Mouse (Mus musculus) G1E (cell line): ENCODE measurements around the gene Pdia6.

Experiments
- CTCF ChIP-seq: IDR thresholded peaks from 2 replicates; pipeline ENCODE4 v1.5.1; 2012; ENCODE audit warnings: low read depth, low read length, inconsistent platforms, mixed read lengths
- TAL1 ChIP-seq: conservative IDR thresholded peaks from 2 replicates; pipeline ENCODE4 v1.6.1; 2012; ENCODE audit warnings: low read depth, low read length, inconsistent platforms, mixed read lengths

DNA sequence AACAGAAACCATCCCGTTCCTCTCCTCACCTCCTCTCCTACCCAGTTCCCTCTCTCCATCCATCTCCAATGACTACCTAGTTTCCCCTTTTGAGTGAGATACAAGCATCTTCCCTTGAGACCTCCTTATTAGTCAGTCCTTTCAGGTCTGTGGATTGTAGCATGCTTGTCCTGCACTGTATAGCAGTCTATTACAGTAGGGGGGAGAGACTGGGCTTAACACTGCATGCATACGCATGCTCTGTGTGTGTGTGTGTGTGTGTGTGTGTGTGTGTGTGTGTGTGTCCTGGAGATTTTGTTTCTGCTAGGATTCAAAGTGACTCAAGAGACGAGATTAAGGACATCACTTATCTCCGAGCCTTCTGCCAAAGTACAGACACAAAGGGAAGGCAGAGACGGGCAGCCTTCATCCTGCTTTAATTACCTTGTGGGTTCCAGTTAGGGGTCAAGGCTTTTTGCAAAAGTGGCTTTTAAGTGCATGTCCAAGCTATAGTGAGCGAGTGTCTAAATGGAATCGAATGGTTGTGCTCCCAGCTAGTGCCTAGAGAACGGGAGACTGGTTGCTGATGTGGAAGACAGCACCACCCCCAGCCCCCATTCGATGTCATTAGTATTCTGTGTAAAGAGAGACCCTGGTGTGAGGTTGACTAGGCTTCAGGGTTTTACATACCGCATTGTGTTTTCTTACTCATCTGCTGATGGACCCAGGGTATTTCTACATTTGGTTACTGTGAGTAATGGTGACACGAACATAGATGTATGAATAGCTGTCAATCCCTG is 30.6 kb upstream of the Pdia6 start:
- TF ChIP-seq CTCF: no peak
- TF ChIP-seq TAL1: no peak
